Mouse (Mus musculus): ENCODE measurements around the gene Ly6g5c. TPM values are rescaled to one million over a fixed set of nuclear protein-coding genes. Genes with fewer than 3 reads are reported as not detected.

Ly6g5c gene
- polyA plus RNA-seq, 1 experiment from 2014 or later, result not detected

DNA sequence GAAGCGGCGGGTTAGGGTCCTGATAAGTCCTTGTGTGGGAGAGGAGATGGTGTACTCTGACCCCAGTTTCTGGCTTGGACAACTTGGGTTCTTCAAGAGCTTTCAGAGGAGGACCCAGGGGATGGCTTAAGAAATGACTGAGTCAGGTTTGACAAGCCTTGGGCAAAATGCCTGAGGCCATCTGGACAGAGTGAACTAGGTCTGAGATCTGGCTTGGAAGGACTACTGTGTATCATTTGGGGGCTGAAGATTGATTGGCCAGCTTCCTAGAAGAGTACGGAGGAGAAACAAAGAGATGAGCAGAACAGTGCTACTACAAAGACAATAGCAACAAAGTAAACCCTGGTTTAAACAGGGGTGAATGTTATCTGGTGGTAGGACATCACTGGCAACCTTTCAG, 44.6 kb upstream of the Ly6g5c start:
- H3K36me3 ChIP-seq (ENCODE audit: control insufficient read depth, insufficient read depth), result peaks cover 14% of the 10 kb centered on the region
- peaks cover 9% of the 10 kb centered on the region; the same call in 1 of the 2 replicates for H3K4me1 ChIP-seq (replicated peaks; ENCODE audit: control insufficient read depth, insufficient read depth, low read length)
- H3K27me3 ChIP-seq (replicated peaks; ENCODE audit: control insufficient read depth, insufficient read depth, low read length), result peaks cover 7% of the 10 kb centered on the region; the same call in 1 of the 2 replicates
- no peak overlapping the region for H3K4me2 ChIP-seq (replicated peaks; ENCODE audit: low read depth)
- H3K9me3 ChIP-seq (ENCODE audit: control insufficient read depth), result no peaks in the 10 kb centered on the region
- no peak overlapping the region for H3K9ac ChIP-seq (ENCODE audit: low read depth, low read length)
- WGBS, result 86% methylated on average over 3 of the region's 3 CpGs
- H3K4me3 ChIP-seq (ENCODE audit: low read depth, low read length), result no peak overlapping the region
- H3K27ac ChIP-seq (ENCODE audit: low read depth, low read length), result no peak overlapping the region
- ATAC-seq, result no peak
- no peak for TF ChIP-seq CTCF (IDR thresholded peaks at IDR 0.05; ENCODE audit: low read depth)

DNA sequence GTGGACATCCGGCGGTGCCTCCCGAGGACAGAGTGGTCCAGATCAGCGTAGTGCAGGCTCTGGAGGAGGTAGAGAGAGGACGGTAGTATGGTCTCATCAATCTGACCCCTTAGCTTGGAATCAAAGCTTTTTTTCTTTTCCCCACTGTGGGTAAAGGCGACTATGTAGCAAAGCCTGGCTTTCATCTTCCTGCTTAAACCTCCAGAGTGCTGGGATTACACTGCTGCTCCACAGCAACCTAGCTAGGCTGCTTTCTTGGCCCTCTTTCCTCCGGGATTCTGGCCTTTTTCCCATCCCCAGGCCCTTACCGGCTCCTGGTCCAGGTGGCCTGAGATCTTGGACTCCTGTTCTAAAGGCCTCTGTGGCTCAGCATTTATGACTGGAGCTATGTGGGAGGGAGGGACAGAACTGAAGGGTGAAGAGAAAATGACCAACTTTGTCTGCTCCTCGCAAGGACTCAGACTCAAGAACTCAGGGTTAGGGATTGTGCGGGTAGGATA, 43.7 kb upstream of the Ly6g5c start:
- Histone ChIP-seq H3K27ac (ENCODE audit: low read depth, low read length) (peak overlapping the region; percentile 23; the same call in 1 of the 2 replicates), H3K9ac (ENCODE audit: low read depth, low read length) (0 out of 2 replicates have a peak overlapping the region, but pooled peaks have one; percentile 45), H3K4me1 (replicated peaks; ENCODE audit: control insufficient read depth, insufficient read depth, low read length) (peaks cover 9% of the 10 kb centered on the region; the same call in 1 of the 2 replicates), H3K9me3 (ENCODE audit: control insufficient read depth) (no peaks in the 10 kb centered on the region), H3K4me3 (ENCODE audit: low read depth, low read length) (peak overlapping the region; percentile 34), H3K4me2 (replicated peaks; ENCODE audit: low read depth) (peak overlapping the region; percentile 71), H3K36me3 (ENCODE audit: control insufficient read depth, insufficient read depth) (peaks cover 13% of the 10 kb centered on the region), H3K27me3 (replicated peaks; ENCODE audit: control insufficient read depth, insufficient read depth, low read length) (peaks cover 7% of the 10 kb centered on the region; the same call in 1 of the 2 replicates)
- ATAC-seq, result peak; percentile 4; the same call in 1 of the 2 replicates
- WGBS, result 35% methylated on average over 10 of the region's 10 CpGs
- no peak for TF ChIP-seq CTCF (IDR thresholded peaks at IDR 0.05; ENCODE audit: low read depth)

- H3K9me3 ChIP-seq (ENCODE audit: control insufficient read depth), result no peaks in the 10 kb centered on the region
- H3K27ac ChIP-seq (ENCODE audit: low read depth, low read length), result peak within 1 kb of the TSS; percentile 23; the same call in 1 of the 2 replicates
- TF ChIP-seq CTCF (IDR thresholded peaks at IDR 0.05; ENCODE audit: low read depth), result peak; percentile 33
- peaks cover 7% of the 10 kb centered on the region; the same call in 1 of the 2 replicates for H3K27me3 ChIP-seq (replicated peaks; ENCODE audit: control insufficient read depth, insufficient read depth, low read length)
- peak within 1 kb of the TSS; percentile 71 for H3K4me2 ChIP-seq (replicated peaks; ENCODE audit: low read depth)
- H3K9ac ChIP-seq (ENCODE audit: low read depth, low read length), result peak within 1 kb of the TSS; percentile 45; the same call in 1 of the 2 replicates
- peaks cover 13% of the 10 kb centered on the region for H3K36me3 ChIP-seq (ENCODE audit: control insufficient read depth, insufficient read depth)
- WGBS, result 7% methylated on average over 48 of the region's 48 CpGs
- peaks cover 9% of the 10 kb centered on the region; the same call in 1 of the 2 replicates for H3K4me1 ChIP-seq (replicated peaks; ENCODE audit: control insufficient read depth, insufficient read depth, low read length)
- peak; percentile 84 for ATAC-seq
- peak within 1 kb of the TSS; percentile 34 for H3K4me3 ChIP-seq (ENCODE audit: low read depth, low read length)
These were observed 42.8 kb upstream of the Ly6g5c start, which contains the start of gene Ly6g6c for GRCm38 (mm10) chr17:35064951-35065947. Ly6g6c (plus strand) TSS chr17:35065388.

DNA sequence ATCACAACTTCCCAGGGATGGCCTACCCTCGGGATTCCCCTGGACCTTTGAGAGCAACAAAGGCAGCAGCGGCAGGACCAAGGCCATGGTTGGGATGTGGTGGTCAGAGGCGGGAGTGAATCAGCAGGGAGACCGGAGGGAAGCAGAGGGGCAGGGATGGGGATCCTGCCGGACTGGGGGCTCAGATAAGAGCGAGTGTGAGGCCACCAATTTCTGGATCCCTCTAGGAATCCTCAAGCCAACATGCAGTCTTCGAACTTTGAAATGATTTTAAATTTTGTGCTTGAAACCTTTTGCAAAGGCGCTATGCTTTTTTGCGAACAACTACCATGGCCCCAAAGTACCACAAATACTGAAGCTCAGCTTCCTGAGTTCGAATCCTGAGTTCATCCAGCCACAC, 42.0 kb upstream of the Ly6g5c start, which contains the start of gene Mpig6b:
Mpig6b (minus strand) TSS at position 101 of the 400 bp plus-strand sequence.
- H3K27me3 ChIP-seq (replicated peaks; ENCODE audit: control insufficient read depth, insufficient read depth, low read length), result peaks cover 7% of the 10 kb centered on the region; the same call in 1 of the 2 replicates
- peaks cover 9% of the 10 kb centered on the region; the same call in 1 of the 2 replicates for H3K4me1 ChIP-seq (replicated peaks; ENCODE audit: control insufficient read depth, insufficient read depth, low read length)
- H3K4me3 ChIP-seq (ENCODE audit: low read depth, low read length), result peak within 1 kb of the TSS; percentile 34
- H3K4me2 ChIP-seq (replicated peaks; ENCODE audit: low read depth), result peak within 1 kb of the TSS; percentile 71
- peaks cover 8% of the 10 kb centered on the region for H3K36me3 ChIP-seq (ENCODE audit: control insufficient read depth, insufficient read depth)
- ATAC-seq, result no peak
- H3K9me3 ChIP-seq (ENCODE audit: control insufficient read depth), result no peaks in the 10 kb centered on the region
- peak within 1 kb of the TSS; percentile 23; the same call in 1 of the 2 replicates for H3K27ac ChIP-seq (ENCODE audit: low read depth, low read length)
- TF ChIP-seq CTCF (IDR thresholded peaks at IDR 0.05; ENCODE audit: low read depth), result no peak
- peak within 1 kb of the TSS; percentile 45; the same call in 1 of the 2 replicates for H3K9ac ChIP-seq (ENCODE audit: low read depth, low read length)
- WGBS, result 69% methylated on average over 10 of the region's 10 CpGs

DNA sequence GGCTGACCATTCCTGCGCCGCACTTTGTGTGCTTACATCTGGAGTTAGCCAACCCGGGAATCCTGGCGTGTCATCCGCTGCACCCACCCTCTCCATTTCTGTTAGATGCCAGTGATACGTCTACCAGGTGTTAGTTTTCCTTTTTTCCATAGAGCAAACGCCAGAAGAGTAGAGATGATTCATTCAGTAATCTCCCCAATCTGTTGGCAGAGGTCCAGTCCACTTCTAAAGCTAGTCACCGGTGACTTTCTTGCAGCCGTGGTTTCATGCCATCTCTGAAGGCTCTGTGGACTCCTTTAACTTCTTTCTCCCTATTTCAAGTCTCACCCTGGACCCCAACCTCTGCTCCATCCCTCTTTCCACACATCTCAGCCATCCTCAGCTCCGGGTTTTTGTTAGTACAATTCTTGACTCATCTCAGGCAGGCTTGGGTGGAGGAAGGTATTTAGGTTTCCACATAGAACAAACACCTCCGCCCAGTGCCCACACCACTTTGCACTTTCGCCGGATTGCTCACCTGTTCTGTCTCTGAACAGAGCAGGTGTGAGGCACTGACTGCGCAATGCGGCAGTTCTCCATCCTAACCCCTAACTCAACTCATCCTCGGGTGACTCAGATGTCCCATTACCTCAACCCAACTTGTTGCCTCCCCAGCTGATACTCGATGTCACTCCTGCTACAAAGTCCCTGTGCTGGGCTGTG, 39.7 kb upstream of the Ly6g5c start:
- 65% methylated on average over 17 of the region's 17 CpGs for WGBS
- H3K4me3 ChIP-seq (ENCODE audit: low read depth, low read length), result no peak overlapping the region
- H3K4me2 ChIP-seq (replicated peaks; ENCODE audit: low read depth), result no peak overlapping the region
- peaks cover 7% of the 10 kb centered on the region; the same call in 1 of the 2 replicates for H3K27me3 ChIP-seq (replicated peaks; ENCODE audit: control insufficient read depth, insufficient read depth, low read length)
- H3K9me3 ChIP-seq (ENCODE audit: control insufficient read depth), result no peaks in the 10 kb centered on the region
- no peaks in the 10 kb centered on the region for H3K36me3 ChIP-seq (ENCODE audit: control insufficient read depth, insufficient read depth)
- H3K9ac ChIP-seq (ENCODE audit: low read depth, low read length), result no peak overlapping the region
- ATAC-seq, result no peak
- no peak for TF ChIP-seq CTCF (IDR thresholded peaks at IDR 0.05; ENCODE audit: low read depth)
- H3K4me1 ChIP-seq (replicated peaks; ENCODE audit: control insufficient read depth, insufficient read depth, low read length), result peaks cover 9% of the 10 kb centered on the region; the same call in 1 of the 2 replicates
- no peak overlapping the region for H3K27ac ChIP-seq (ENCODE audit: low read depth, low read length)

Measured in intestine, postnatal 0 days (tissue).